Mouse (Mus musculus): ENCODE results near the gene Pcgf6. TPM values are rescaled to one million over a fixed set of nuclear protein-coding genes. Genes with fewer than 3 reads are reported as not detected.

Gene Pcgf6
- polyA plus RNA-seq, 1 experiment from 2014 or later = 33.3 TPM

DNA sequence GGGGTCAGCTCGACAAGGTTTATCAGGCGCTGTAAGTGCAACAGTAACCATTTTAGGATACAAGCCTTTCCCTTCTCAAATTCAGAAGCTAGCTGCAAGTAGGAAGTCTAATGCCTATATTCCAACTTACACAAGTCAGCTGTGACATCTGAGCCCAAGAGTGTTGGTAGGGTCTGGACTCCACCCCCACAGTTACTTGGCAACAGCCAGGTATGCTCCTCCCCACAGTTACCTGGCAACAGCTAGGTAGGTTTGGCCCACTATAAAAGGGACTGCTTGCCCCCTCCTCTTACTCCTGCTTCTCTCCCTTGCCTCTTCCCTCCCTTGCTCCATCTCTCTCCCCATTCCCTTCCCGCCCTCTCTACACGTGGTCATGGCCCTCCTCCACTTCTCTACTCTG, 1.6 kb downstream of the Pcgf6 start:
- no peak overlapping the region for H3K27ac ChIP-seq
- H3K27me3 ChIP-seq (replicated peaks) = no peaks in the 10 kb centered on the region
- H3K9me3 ChIP-seq = no peaks in the 10 kb centered on the region
- ATAC-seq (ENCODE audit: low FRiP score, low read depth) = no peak
- WGBS = 70% methylated on average over 4 of the region's 4 CpGs
- H3K4me3 ChIP-seq = no peak overlapping the region
- peaks cover 15% of the 10 kb centered on the region for H3K4me1 ChIP-seq
- peak overlapping the region; percentile 70 for H3K4me2 ChIP-seq (replicated peaks)
- H3K36me3 ChIP-seq = peaks cover 24% of the 10 kb centered on the region
- H3K9ac ChIP-seq = no peak overlapping the region

DNA sequence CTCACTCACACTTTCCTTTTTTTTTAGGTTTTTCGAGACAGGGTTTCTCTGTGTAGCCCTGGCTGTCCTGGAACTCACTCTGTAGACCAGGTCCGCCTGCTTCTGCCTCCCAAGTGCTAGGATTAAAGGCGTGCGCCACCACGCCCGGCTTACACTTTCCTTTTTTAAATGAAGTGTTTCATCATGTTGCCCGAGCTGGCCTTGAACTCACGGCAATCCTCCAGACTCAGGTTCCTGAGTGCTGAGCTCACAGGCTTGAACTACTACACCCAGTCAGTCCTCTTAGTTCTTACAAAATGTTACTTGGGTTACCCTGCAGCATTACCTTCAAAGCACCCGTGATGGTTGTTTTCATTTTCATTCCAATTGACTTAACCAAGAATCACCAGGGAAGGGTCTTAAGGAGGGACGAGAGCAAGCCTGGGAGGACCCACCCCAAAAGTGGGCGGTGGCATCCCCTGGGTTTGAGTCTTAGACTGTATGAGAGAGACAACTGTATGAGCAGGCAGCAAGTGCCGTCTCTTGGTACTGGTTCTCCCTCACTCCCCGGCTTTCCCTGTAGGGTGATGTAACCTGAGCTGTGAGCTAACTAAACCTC, 3.4 kb downstream of the Pcgf6 start:
- no peaks in the 10 kb centered on the region for H3K27me3 ChIP-seq (replicated peaks)
- WGBS = 86% methylated on average over 13 of the region's 13 CpGs
- no peaks in the 10 kb centered on the region for H3K9me3 ChIP-seq
- no peak overlapping the region for H3K27ac ChIP-seq
- H3K9ac ChIP-seq = no peak overlapping the region
- peaks cover 31% of the 10 kb centered on the region for H3K36me3 ChIP-seq
- no peak overlapping the region for H3K4me2 ChIP-seq (replicated peaks)
- peaks cover 15% of the 10 kb centered on the region for H3K4me1 ChIP-seq
- ATAC-seq (ENCODE audit: low FRiP score, low read depth) = no peak
- H3K4me3 ChIP-seq = no peak overlapping the region

DNA sequence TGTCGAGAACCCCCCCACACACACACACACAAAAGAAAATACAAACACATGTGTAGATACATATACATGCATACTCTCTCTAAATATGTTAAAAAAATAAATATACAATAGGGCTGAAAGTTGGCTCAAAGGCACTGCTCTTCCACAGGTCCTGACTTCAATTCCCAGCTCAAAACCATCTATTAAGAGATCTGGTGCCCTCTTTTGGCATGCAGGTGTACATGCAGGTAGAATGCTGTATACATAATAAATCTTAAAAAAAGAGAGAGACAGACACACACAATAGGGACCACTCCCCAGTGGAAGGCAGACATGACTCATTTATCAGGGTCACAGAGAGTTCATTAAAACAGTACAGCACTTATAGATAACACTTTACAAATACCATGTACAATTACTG, 4.4 kb downstream of the Pcgf6 start:
- H3K4me1 ChIP-seq = peaks cover 15% of the 10 kb centered on the region
- no peak overlapping the region for H3K9ac ChIP-seq
- no peaks in the 10 kb centered on the region for H3K27me3 ChIP-seq (replicated peaks)
- peaks cover 34% of the 10 kb centered on the region for H3K36me3 ChIP-seq
- H3K4me2 ChIP-seq (replicated peaks) = no peak overlapping the region
- no peak for ATAC-seq (ENCODE audit: low FRiP score, low read depth)
- 94% methylated on average over 1 of the region's 1 CpGs for WGBS
- no peak overlapping the region for H3K4me3 ChIP-seq
- no peak overlapping the region for H3K27ac ChIP-seq
- H3K9me3 ChIP-seq = no peaks in the 10 kb centered on the region

DNA sequence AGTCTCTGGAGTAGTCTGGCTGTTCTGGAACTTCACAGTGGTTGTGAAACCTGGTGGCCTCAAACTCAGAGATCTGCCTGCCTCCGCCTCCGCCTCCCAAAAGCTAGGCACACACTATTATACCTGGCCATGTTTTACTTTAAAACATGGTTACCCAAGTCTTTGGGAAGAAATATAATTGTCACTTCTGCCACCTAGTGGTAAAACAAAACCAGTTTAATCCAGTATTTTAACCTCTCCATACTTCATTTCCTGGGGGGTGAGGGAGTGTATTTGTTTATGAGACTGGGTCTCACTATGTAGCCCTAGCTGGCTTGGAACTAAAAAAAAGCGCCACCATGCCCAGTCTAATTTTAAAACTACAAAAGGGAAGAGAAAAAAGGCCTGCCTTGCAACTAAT, 7.1 kb downstream of the Pcgf6 start:
- no peaks in the 10 kb centered on the region for H3K27me3 ChIP-seq (replicated peaks)
- H3K9ac ChIP-seq = no peak overlapping the region
- H3K4me2 ChIP-seq (replicated peaks) = no peak overlapping the region
- H3K4me3 ChIP-seq = no peak overlapping the region
- no peak overlapping the region for H3K27ac ChIP-seq
- H3K36me3 ChIP-seq = peaks cover 59% of the 10 kb centered on the region
- no peaks in the 10 kb centered on the region for H3K9me3 ChIP-seq
- no peak for ATAC-seq (ENCODE audit: low FRiP score, low read depth)
- WGBS = 92% methylated on average over 3 of the region's 3 CpGs
- H3K4me1 ChIP-seq = no peaks in the 10 kb centered on the region; the same call in 1 of the 2 replicates

DNA sequence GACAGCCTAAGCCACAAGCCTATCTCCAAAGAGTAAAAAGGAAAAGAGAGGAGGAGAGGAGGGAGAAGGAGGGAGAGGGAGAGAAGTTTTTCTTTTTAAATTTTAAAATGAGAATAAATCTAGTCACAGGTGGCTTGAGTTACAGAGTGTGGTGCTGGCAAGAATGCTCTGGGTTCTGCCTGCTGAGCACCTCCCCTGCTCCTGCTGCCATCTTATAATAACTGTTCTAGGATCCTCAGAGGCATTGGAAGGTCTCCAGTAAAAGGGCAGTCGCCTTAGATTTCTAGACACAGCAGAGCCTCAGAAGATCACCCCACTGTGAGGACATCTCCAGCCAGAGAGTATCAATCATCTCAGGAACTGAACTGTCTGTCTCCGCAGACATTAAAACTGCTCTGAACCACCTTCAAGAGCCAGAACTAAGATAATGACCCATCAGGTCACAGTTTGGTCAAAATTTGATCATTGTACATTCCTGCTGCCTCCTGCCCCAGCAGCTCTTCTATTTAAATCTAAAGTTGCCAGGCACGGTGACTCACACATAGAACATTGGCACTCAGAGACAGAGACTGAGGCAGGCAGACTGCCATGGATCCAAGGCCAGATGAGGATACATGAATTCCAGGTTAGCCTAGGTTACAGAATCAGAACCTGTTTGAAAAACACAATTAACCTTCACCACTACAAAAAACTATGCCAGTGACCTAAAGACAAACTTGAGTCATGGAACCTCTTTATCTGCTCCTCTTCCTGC, 9.8 kb downstream of the Pcgf6 start:
- Histone ChIP-seq H3K4me1 (no peaks in the 10 kb centered on the region), H3K27ac (no peak overlapping the region), H3K36me3 (peaks cover 55% of the 10 kb centered on the region), H3K27me3 (replicated peaks) (no peaks in the 10 kb centered on the region), H3K4me2 (replicated peaks) (no peak overlapping the region), H3K9ac (no peak overlapping the region), H3K9me3 (no peaks in the 10 kb centered on the region), H3K4me3 (no peak overlapping the region)
- 88% methylated on average over 3 of the region's 3 CpGs for WGBS
- ATAC-seq (ENCODE audit: low FRiP score, low read depth) = no peak

DNA sequence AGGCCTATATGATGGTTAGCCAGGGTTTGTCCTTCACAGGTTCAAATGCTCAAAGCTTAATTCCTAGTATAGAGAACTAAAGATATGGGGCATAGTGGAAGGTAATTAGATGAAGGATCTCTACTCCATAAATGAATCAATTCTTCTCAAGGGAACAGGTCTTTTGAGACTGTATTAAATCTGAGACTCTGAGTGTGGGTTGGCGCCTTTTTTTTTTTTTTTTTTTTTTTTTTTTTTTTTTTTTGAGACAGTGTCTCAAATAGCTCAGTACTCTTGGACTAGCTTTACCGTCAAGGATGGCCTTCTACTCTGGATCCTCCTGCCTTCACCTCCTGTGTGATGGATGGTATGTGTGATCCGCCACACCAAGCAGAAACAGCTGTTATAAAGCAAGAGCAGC, 14.1 kb downstream of the Pcgf6 start:
- Histone ChIP-seq H3K4me1 (no peaks in the 10 kb centered on the region), H3K36me3 (peaks cover 65% of the 10 kb centered on the region), H3K27ac (no peak overlapping the region), H3K27me3 (replicated peaks) (no peaks in the 10 kb centered on the region), H3K4me2 (replicated peaks) (no peak overlapping the region), H3K9me3 (no peaks in the 10 kb centered on the region), H3K9ac (no peak overlapping the region), H3K4me3 (no peak overlapping the region)
- 88% methylated on average over 3 of the region's 3 CpGs for WGBS
- ATAC-seq (ENCODE audit: low FRiP score, low read depth) = no peak

DNA sequence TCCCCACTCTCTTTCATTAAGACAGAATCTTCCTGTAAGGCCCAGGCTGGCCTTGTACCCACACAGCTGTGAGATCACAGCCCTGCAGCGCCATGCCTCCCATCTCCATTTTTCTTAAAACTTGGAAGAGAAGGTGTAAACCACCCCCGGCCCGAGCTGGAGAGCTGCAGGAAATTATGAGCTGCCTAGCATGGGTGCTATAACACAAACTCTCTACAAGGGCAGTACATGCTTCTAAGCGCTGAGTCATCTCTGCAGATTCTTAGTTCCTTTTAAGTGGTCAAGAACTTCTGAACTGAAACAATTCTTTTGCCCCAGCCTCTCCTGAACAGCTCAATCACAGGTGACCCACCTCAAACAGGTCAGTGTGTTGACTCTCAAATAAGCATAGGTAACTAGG, 15.8 kb downstream of the Pcgf6 start:
- ATAC-seq (ENCODE audit: low FRiP score, low read depth) = no peak
- H3K36me3 ChIP-seq = peaks cover 50% of the 10 kb centered on the region

DNA sequence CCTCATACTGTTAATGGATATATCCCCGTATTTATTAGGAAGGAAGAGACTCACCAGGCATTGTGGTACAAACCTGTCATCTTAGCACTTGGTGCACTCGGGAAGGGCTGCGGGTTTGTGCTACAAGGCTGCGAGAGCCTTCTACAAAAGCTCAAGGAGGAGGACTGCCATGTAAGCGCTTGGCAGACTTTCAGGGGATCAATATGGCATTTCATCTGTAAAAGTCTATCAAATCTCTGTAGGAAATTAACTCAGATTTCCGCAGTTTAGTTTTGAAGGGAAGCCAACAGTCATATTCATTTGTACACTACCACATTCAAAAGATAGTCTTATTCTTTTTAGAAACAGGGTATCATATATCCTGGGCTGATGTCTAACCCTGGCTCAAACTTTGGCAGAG, 18.9 kb downstream of the Pcgf6 start:
- Histone ChIP-seq H3K4me2 (replicated peaks) (no peak overlapping the region), H3K9ac (no peak overlapping the region), H3K4me1 (no peaks in the 10 kb centered on the region), H3K4me3 (no peak overlapping the region), H3K36me3 (peaks cover 25% of the 10 kb centered on the region), H3K27ac (no peak overlapping the region), H3K9me3 (no peaks in the 10 kb centered on the region), H3K27me3 (replicated peaks) (no peaks in the 10 kb centered on the region)
- no peak for ATAC-seq (ENCODE audit: low FRiP score, low read depth)
- WGBS = 92% methylated on average over 6 of the region's 6 CpGs

More for the DNA sequence above, 15.8 kb downstream of the Pcgf6 start:
- Histone ChIP-seq H3K9ac (no peak overlapping the region), H3K27me3 (replicated peaks) (no peaks in the 10 kb centered on the region), H3K4me2 (replicated peaks) (no peak overlapping the region), H3K27ac (no peak overlapping the region), H3K4me3 (no peak overlapping the region), H3K9me3 (no peaks in the 10 kb centered on the region), H3K4me1 (no peaks in the 10 kb centered on the region)
- WGBS = 94% methylated on average over 4 of the region's 4 CpGs

DNA sequence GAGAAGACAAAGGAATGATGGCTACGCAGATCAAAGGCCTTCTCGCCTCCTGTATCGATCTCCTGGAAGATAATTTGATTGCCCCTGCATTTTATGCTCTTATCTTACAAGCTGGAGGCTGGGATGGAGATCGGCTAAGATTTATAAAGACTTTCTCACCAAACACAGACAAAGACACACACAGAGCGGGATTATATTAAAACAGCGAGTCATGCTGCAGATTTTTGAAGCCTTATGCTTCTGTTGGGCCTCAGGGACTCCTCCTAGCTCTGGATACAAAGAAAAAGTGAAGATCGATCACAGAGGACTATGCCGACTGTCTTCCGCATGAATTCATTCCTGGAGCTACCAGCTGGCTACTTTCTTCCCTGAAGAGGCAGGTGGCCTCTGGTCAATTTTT, 20.9 kb downstream of the Pcgf6 start:
- ATAC-seq (ENCODE audit: low FRiP score, low read depth) = no peak
- Histone ChIP-seq H3K36me3 (peaks cover 29% of the 10 kb centered on the region), H3K4me3 (no peak overlapping the region), H3K4me1 (no peaks in the 10 kb centered on the region), H3K27ac (no peak overlapping the region), H3K4me2 (replicated peaks) (no peak overlapping the region), H3K27me3 (replicated peaks) (no peaks in the 10 kb centered on the region), H3K9me3 (no peaks in the 10 kb centered on the region), H3K9ac (no peak overlapping the region)
- WGBS = 65% methylated on average over 9 of the region's 9 CpGs

DNA sequence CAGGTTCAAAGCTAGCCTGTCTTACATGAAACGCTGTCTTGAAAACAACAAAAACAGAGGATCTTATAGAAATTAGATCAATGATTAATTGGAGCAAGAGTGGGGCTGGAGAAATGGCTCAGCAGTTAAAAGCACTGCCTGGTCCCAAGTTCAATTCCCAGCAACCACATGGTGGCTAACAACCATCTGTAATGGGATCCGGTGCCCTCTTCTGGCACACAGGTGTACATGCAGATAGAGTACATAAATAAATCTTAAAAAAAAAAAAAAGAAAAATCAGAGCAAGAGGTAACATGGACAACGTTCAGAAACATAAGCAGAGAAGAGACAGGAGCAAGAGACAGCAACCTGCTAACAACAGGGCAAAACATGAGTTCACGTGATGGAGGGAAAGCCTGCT, 24.2 kb downstream of the Pcgf6 start:
- Histone ChIP-seq H3K4me1 (no peaks in the 10 kb centered on the region), H3K27me3 (replicated peaks) (no peaks in the 10 kb centered on the region), H3K4me2 (replicated peaks) (no peak overlapping the region), H3K27ac (no peak overlapping the region), H3K4me3 (no peak overlapping the region), H3K9ac (no peak overlapping the region), H3K9me3 (no peaks in the 10 kb centered on the region), H3K36me3 (peaks cover 46% of the 10 kb centered on the region)
- 85% methylated on average over 4 of the region's 4 CpGs for WGBS
- ATAC-seq (ENCODE audit: low FRiP score, low read depth) = no peak

DNA sequence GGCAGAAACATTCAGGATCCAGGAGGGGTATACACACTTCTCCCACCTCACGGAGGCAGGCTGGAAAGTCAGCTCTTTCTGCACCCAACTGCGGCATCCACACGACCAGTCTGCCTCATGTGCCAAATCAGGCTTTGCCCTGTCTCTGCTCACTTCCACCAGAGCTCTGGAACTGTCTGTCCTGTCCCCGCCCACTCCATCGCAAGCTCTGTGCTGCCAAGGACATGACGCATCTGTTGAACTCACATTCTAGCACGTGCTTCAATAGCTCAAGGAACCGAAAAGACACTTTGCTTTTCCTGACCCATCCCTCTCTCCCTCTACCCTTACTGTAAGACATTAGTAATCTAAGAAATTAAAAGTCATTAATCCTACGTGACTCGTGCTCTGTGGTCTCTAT, 25.8 kb downstream of the Pcgf6 start:
- no peak overlapping the region for H3K4me2 ChIP-seq (replicated peaks)
- no peaks in the 10 kb centered on the region for H3K9me3 ChIP-seq
- peaks cover 52% of the 10 kb centered on the region for H3K36me3 ChIP-seq
- H3K4me3 ChIP-seq = no peak overlapping the region
- no peaks in the 10 kb centered on the region; the same call in 1 of the 2 replicates for H3K4me1 ChIP-seq
- H3K27ac ChIP-seq = no peak overlapping the region
- H3K9ac ChIP-seq = no peak overlapping the region
- WGBS = 89% methylated on average over 10 of the region's 10 CpGs
- no peaks in the 10 kb centered on the region for H3K27me3 ChIP-seq (replicated peaks)
- no peak for ATAC-seq (ENCODE audit: low FRiP score, low read depth)

DNA sequence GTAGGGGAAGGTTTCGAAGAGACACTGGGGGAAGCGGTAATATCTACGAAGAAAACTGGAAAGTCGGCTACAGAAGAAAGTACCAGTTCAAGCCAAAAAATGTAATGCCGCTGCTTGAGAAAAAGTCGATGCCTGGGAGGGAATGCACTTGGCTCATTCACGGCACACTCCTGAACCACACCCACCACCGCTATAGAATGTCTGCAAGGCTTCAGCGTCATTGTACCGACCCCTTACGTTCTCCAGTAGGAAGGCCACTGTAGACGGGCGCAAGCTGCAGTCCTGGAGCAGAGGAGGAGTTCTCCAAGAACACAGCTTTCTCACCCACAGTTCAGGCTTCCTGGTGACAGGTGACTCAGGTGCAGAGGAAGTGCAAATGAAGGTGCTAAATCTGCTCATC, 27.2 kb downstream of the Pcgf6 start:
- Histone ChIP-seq H3K4me1 (peaks cover 7% of the 10 kb centered on the region), H3K4me3 (no peak overlapping the region), H3K36me3 (peaks cover 52% of the 10 kb centered on the region), H3K9ac (no peak overlapping the region), H3K27ac (no peak overlapping the region), H3K9me3 (no peaks in the 10 kb centered on the region), H3K4me2 (replicated peaks) (no peak overlapping the region), H3K27me3 (replicated peaks) (no peaks in the 10 kb centered on the region)
- 86% methylated on average over 13 of the region's 13 CpGs for WGBS
- no peak for ATAC-seq (ENCODE audit: low FRiP score, low read depth)

DNA sequence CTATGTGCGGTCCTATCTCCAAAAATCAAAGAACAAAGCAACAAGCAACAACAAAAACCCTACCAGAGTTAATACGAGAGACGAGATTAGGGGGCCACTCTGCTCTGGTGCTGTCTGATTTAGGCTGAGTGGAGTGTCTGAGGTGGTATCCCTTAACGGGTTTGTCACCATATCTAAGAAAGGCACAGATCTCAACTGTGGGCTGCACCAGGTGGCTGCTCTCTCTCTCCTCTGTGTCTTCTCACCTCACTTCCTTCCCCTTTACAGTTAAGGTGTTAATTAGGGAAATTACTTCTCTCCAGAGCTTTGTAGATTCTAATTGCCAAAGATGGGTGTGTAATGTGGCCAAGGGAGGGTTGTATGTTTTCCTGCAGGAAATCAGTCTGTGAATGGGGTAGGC, 28.0 kb downstream of the Pcgf6 start:
- peaks cover 7% of the 10 kb centered on the region for H3K4me1 ChIP-seq
- no peak overlapping the region for H3K27ac ChIP-seq
- peaks cover 52% of the 10 kb centered on the region for H3K36me3 ChIP-seq
- peaks cover 2% of the 10 kb centered on the region; the same call in 1 of the 2 replicates for H3K27me3 ChIP-seq (replicated peaks)
- WGBS = 81% methylated on average over 4 of the region's 4 CpGs
- H3K9me3 ChIP-seq = no peaks in the 10 kb centered on the region
- no peak for ATAC-seq (ENCODE audit: low FRiP score, low read depth)
- H3K4me2 ChIP-seq (replicated peaks) = no peak overlapping the region
- no peak overlapping the region for H3K4me3 ChIP-seq
- no peak overlapping the region for H3K9ac ChIP-seq
